Mouse (Mus musculus): ENCODE data around the gene Rragd.
A peak's percentile ranks its signal among the peaks of the same experiment; 100 is the strongest.

The Rragd gene

GRCm38 (mm10) chr4:32982716-32983175 lies at the start of gene Rragd:
Gene Rragd (plus strand): TSS chr4:32983037.
- peak; percentile 67 for DNase-seq (ENCODE audit: low read depth, low spot score)

- DNase-seq (ENCODE audit: low read depth, low spot score), result no peak
These were observed 46.0 kb upstream of the Rragd start for GRCm38 (mm10) chr4:32936762-32937341.

- no peak for DNase-seq (ENCODE audit: low read depth, low spot score)
These were observed 43.3 kb upstream of the Rragd start for GRCm38 (mm10) chr4:32939521-32939920.

GRCm38 (mm10) chr4:32939964-32940363 lies 42.9 kb upstream of the Rragd start:
- no peak for DNase-seq (ENCODE audit: low read depth, low spot score)

GRCm38 (mm10) chr4:32940984-32941383 lies 41.9 kb upstream of the Rragd start:
- DNase-seq (ENCODE audit: low read depth, low spot score), result peak; percentile 56

- DNase-seq (ENCODE audit: low read depth, low spot score), result peak; percentile 75
These were observed 35.2 kb upstream of the Rragd start for GRCm38 (mm10) chr4:32947631-32948030.

GRCm38 (mm10) chr4:32948696-32949095 lies 34.1 kb upstream of the Rragd start:
- no peak for DNase-seq (ENCODE audit: low read depth, low spot score)

- DNase-seq (ENCODE audit: low read depth, low spot score), result peak; percentile 88
These were observed 32.3 kb upstream of the Rragd start, which contains the start of gene Ankrd6 for GRCm38 (mm10) chr4:32950356-32951034. Gene Ankrd6 (minus strand): TSS chr4:32950841.

GRCm38 (mm10) chr4:32951035-32951940 lies 31.5 kb upstream of the Rragd start:
- peak; percentile 68 for DNase-seq (ENCODE audit: low read depth, low spot score)

- no peak for DNase-seq (ENCODE audit: low read depth, low spot score)
These were observed 30.2 kb upstream of the Rragd start for GRCm38 (mm10) chr4:32952681-32953080.

- DNase-seq (ENCODE audit: low read depth, low spot score), result peak; percentile 58
These were observed 26.4 kb upstream of the Rragd start for GRCm38 (mm10) chr4:32956423-32956822.

- no peak for DNase-seq (ENCODE audit: low read depth, low spot score)
These were observed 21.4 kb upstream of the Rragd start for GRCm38 (mm10) chr4:32961394-32961793.

- peak; percentile 58 for DNase-seq (ENCODE audit: low read depth, low spot score)
These were observed 18.2 kb upstream of the Rragd start for GRCm38 (mm10) chr4:32964619-32965018.

- DNase-seq (ENCODE audit: low read depth, low spot score), result peak; percentile 49
These were observed 5.5 kb upstream of the Rragd start for GRCm38 (mm10) chr4:32977331-32977730.

GRCm38 (mm10) chr4:32980061-32980460 lies 2.8 kb upstream of the Rragd start:
- peak; percentile 70 for DNase-seq (ENCODE audit: low read depth, low spot score)

- DNase-seq (ENCODE audit: low read depth, low spot score), result no peak
These were observed 1.2 kb upstream of the Rragd start for GRCm38 (mm10) chr4:32981617-32982016.

GRCm38 (mm10) chr4:32982041-32982715 lies 659 bp upstream of the Rragd start:
- no peak for DNase-seq (ENCODE audit: low read depth, low spot score)

GRCm38 (mm10) chr4:32983176-32984155 lies 629 bp downstream of the Rragd start:
- DNase-seq (ENCODE audit: low read depth, low spot score), result peak; percentile 63

- no peak for DNase-seq (ENCODE audit: low read depth, low spot score)
These were observed 1.4 kb downstream of the Rragd start for GRCm38 (mm10) chr4:32984242-32984641.

Measured in ZHBTc4 (cell line).